Mouse (Mus musculus): Measurements from ENCODE around the gene Lin28a.
"Not testable (repeated sequence)": the region's sequence is repeated elsewhere in the genome, so short reads cannot be mapped to it uniquely, and the experiment has no call there.

Lin28a gene

DNA sequence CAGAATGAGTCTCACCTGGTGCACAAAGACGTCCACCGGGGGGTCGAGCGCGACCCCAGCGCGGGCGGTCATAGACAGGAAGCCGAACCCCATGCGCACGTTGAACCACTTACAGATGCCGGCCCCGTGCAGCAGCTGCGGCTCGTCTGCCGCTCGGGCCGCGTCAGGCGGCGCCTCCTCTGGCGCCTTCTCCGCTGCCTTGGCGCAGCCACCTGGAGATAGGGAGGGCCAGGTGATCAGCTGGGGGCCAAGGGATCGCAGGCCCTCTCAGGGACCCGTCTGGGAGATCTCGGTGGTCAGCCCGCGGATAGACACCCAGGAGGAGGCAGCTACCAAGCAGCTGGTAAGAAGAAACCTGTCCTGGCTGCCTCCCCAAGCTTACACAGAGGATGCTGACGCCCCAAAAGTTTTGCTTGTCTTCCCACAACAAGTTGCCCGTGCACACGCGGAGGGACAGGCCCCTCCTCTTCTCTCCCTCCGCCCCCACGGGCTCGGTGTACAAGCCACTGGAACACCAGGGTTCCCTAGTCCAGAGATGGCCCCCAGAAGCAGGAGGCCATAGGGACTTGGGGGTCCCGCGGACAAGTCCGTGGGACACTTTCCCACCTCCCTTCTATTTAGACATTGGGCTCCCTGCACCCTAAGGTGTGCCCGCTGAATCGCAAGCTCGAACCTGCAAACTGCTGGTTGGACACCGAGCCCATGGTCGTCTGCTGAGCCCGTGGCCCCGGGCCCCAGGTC, 433 bp downstream of the Lin28a start:
- no peak for DNase-seq (ENCODE audit: low spot score)

DNA sequence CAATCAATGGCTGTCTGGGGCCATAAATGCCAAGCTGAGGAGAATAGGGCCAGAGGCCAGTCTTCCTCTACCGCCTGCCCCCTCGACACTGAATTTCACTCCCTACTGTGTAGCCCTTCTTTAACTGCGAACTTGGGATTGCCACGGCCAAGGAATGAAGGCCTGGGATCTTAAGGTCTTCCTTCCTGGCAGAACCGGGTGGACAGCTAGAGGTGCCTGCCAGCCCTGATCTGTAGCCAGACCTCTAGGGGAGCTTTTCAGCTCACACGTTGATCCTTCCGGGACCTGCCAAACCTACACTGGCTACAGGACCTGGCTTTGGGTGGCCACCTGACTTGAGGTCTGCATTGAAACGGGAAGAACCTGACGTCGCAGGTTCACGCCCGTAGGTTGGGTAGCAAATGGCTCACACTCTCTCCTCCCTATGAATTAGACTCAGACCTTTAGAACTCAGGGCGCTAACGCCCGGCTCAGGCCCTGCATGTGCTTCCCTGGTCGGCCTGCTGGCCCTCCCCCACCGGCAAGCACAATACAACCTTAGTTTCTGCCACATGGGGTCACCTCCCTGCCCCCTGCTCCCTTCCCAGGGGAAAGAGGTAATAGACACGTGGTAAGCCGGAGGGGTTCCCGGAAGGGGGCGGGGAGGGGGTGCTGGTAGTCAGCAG, 1.3 kb downstream of the Lin28a start:
- no peak for DNase-seq (ENCODE audit: low spot score)

DNA sequence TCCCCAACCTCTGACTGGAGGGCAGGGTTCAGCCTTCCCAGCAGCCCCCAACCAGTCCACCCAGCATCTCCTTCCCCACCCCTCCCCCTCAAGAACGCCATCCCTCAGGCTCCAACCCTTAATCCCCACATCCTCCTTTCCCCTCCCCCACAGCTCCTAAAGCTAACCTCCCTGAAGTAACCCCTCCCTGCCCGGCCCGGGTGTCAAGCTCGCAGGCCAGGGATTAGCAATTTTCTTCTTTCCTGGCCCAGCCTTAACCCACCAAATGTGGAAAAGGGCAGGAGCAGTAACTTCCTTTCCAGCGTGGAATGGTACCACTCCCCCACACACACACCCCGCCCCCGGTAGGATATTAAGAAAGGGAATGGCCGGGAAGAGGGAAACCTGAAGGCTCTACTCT, 1.9 kb downstream of the Lin28a start:
- DNase-seq (ENCODE audit: low spot score): no peak

DNA sequence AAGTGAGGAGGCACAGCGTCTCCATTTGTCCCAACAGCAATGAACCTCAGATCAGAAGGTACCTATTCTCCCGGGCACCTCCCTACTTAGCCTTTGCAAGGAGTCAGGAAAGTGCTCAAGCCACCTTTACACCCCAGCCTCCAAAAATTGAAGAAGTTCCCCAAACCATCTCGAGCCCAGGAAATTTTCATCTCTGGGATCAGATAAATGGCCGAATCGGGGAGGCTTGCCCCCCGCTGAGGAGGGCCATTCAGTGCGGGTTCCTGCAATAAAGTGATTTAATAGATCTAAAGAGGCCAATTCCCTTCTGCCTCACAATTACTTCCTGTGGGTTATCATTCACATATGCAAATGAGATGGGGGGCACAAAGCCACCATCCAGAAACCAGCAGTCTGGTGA, 2.4 kb downstream of the Lin28a start:
- no peak for DNase-seq (ENCODE audit: low spot score)

DNA sequence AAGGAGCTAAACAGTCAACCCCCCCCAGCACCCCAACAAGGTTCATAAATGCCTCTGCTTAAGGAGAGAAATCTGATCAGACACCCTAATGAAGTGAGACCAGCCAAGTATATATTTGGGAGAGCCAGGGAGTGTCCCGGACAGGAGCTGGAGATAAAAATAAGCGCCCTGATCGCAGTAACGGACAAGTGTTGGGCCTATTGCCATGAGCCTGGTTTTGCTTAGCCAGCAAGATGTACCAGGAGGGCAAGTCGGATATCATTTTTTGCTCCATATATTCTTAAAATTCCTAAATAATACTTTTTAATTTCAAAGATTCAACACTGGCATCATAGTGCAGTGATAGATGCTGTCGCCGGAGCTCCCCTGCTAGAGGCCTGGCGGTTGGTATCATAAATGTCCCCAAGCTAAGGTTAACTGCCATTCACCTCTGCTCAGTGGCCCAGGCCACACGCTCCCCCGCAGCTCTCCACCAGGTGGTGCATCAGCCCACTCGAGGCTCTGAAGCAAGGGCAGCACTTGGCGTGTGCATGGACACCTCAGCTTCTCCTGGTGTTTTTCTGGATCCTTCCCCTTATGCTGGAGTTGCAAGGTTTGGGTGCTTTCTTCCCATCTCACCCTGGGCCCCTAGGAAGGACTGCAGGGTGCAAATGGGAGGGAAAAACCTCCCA, 5.6 kb downstream of the Lin28a start:
- no peak for DNase-seq (ENCODE audit: low spot score)

DNA sequence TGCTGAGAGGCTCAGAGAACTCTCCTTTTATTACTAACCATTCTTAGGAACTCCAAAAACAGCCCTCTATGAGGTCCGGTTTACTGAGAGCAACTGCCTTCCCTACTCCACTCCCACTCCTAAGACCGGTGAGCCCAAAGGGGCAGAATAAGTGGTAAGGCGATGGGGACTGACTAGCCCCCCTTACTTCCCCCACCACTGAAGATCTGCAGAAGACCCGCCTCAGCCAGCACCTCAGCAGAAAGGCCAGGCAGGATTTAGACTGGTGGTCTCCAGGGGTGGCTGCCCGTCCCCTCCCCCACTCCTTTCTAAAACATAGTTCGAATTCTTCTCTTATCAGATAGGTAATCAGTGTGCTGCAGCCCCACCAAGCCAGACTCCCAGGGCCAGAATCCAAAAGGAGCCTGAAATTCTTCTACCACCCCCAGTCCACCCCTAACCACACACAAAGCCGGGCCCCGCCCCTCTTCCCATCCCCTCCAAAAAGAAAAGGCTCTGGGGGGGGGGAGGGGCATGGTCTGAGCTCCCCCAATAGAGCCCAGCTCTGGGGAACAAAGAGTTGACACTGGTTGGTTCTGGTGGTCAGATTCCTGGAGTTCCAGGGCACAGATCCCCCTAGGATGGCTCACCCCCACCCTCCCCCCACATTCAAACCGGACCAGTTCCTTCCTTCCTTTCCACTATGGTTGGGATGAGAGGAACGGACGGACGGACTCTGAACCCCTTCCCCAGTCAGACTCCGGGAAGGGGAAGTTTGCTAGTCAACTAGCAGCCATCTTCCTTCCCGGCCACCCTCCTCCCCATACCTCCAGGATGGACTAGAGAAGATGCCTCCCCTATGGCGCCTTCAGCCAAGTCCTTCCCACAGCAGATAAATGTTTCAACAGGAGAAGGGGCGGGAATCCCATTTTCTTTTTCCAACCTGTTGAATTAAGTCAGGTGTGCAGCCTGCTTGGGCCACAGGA, 6.9 kb downstream of the Lin28a start:
- DNase-seq (ENCODE audit: low spot score): no peak

DNA sequence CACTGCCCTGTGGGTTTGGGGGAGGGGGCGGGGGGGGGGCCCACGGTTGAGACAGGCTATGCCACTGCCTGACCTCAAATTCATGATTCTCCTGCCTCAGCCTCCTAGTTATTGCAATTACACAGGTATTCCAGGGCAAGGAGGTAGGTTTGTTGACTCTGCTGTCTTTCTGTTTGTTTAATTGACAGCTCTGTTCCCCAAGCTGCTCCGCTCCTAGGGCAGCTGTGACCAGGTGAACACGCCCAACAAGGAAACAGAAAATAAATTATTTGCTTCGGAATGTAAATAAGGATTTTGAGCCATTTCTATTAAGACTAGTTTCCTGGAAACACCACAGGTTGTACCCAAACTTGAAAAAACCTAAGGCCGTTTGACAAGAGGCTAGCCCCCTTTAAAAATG, 8.9 kb downstream of the Lin28a start:
- no peak for DNase-seq (ENCODE audit: low spot score)

DNA sequence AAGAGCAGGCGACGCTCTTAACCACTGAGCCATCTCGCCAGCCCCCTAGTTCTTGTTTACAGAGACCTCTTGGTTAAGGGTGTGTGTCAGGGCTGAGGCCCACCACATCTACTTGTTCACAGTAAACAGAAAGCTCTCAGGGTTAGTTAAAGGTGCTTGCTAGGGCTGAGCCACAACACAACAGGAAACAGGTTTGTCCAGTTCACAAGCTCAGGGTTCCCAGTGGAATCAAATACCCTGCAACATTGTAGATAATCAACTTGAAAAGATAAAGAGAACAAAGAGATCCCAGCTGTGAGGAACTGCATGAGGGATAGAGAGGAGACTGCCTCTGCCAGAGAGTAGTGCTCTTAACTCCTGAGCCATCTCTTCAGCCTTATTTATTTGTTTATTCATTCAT, 11.8 kb downstream of the Lin28a start:
- DNase-seq (ENCODE audit: low spot score): no peak

DNA sequence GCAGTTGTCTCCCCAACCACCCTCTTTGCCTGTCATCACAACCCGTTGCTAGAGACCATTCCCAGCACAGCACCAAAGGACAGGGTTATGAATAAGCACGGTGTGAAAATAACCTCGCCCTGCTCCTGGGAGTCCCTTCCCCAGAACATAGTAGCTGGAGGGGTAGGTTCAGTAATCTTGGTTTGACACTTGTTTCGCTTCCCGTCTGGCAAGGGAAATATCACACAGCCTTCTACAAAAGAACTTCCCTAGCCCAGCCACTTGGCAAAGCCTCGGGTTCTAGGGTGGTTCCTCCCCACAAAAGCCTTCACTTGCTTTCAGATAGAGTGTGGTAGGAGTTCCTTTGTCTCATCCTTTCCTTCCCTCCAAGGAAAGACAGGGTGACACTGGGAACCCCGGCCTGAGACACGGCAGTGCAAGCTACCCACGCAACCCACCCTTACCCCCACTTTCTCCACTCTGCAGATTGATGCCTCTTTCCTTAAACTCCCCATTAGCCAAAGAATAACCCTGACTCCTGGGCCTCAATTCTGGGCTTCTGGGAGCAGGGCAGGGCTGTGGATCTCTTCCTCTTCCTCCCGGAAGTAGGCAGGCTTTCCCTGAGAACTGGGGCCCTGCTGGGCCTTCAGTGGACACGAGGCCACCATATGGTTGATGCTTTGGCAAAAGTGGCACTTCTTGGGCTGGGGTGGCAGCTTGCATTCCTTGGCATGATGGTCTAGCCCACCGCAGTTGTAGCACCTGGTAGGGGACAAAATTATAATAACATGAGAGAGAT, 12.9 kb downstream of the Lin28a start:
- DNase-seq (ENCODE audit: low spot score): no peak

DNA sequence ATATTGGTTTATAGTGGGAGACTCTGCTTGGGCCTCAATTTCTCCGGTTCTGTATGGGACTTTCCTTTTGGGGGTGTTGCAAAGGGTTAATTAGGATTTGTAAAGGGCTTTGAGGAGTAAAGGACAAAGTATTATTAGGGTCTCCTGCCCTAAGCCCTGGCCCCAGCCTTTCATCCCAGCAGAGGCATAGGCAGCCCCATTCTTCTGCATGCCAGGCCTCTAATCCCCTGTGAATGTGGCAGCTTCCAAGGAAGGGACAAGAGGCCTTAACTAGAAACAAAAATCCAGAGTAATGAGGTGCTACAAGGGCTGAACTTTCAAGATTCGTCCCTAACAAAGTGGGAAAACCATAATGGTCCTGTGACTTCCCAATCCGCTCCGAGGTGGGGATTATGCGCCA, 15.7 kb downstream of the Lin28a start:
- DNase-seq (ENCODE audit: low spot score): no peak

DNA sequence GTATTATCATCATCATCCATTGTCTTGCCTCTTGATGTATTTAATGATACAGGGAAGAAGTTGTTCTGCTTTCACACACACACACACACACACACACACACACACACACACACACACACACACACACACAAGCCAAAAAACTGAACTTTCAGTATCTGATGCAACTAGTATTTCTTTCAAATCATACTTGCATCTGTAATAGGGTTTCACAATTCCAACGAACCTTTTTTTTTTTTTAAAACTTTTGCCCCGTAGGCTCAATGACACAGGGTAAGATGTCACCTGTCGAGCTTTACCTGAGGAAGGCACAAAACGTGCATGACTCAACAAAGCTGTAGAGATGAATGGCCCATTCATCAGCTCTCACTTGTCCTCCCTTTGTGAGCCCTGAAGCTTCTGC, 16.4 kb downstream of the Lin28a start:
- DNase-seq (ENCODE audit: low spot score): no peak

DNA sequence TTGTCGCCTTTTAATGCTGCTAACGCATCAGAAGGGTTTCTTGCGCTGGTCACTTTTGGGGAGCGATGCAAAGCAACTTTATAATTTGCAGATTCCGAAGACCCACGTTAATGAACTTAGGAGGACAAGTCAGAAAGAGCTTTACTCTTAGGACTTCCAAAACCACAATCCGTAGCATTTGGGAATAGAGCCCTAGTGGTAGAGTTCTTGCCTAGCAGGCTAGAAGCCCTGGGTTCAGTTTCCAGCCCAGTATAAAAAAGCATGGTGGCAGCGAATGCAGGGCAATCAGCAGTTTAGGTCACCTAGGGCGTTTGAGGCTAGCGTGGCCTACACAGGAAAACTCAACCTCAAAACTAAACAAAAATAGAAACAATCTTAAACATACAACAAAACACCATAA, 16.9 kb downstream of the Lin28a start:
- DNase-seq (ENCODE audit: low spot score): no peak

DNA sequence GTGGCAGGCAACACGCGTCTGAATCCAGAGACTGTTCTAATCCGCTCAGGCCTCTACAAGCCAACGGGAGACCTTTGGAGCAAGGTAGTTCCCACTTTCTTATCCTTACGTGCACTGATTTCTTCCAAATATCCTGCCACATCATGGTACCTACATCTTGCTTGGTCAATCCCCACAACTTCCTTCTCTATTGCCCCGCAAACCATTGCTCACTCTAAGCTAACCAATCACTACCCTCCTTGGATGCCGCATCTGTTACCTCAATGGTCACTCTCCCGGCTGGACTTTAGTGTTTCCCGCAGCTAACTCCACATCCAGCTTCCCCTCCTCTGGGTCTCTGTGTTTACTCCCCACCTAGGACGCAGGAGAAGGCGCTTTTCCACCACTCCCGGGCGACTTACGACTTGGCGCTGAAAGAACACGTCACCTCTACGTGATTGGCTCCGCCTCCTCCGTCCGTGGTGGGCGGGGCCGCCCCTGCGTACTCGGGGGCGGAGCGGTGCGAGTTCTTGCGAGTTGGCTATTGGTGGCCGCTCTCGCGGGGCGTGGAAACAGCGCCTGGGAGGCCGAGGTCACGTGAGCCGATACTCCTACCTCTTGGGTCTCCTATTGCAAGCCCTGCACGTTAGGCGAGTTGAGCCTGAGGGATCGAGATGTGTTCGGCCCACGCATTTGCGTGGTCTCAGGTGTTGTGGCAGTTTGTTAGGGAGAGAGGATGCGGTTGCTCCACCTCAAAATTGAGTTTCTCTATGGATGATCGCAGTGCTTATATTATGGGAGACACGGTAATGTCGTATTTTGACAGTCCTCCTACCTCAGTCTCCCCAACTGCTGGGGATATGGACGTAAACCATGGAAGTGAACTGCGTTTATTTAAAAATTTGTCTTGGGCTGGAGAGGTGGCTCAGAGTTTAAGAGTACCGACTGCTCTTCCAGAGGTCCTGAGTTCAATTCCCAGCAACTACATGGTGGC, 17.9 kb downstream of the Lin28a start, which contains the start of gene Dhdds:
Dhdds (minus strand) TSS at position 453 of the 973 bp plus-strand sequence.
- DNase-seq (ENCODE audit: low spot score): peak; percentile 95

DNA sequence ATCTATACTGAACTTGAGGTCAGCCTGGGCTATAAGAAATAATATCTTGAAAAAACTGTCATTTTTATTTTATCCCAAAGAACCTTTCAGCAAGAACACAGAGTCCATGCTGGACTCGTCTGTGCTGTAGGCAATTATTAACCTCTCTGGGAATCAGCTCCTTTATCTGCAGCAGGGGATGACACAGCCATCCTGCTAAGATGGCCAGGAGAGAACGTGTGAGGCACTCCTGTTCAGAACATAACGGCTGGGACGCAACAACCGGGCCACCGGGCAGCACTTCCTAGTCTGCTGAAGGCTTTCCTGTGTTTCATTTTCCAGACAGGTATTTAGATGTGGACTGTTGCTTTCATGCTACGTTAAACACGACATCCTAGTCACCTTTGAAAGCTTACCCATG, 23.9 kb downstream of the Lin28a start:
- DNase-seq (ENCODE audit: low spot score): no peak

DNA sequence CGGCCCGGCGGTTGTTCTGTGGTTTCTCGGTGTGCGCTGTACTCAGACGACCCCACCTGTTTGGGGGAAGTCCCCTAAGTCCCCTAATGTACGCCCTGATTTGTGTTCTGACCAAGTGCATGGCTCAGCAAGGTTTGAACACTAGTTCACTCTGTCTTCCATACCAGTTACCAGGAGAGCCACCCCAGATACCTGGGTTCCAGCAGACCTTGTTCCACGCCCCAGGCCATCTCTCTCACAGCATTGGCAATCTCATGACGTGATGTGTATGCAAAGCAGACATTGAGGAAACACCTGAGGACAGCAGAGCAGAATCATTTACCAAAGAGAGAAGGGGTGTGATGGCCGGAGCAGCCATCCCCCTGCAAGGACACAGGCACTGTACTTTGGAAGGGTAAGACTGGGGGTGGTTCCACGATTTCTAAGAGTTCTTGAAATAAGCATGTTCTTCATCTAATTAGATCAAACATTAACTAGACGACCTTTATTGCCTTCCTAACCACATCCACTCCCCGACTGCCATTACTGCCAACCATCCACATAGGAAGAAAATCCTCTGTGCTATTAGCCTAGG, 27.5 kb downstream of the Lin28a start:
- no peak for DNase-seq (ENCODE audit: low spot score)

DNA sequence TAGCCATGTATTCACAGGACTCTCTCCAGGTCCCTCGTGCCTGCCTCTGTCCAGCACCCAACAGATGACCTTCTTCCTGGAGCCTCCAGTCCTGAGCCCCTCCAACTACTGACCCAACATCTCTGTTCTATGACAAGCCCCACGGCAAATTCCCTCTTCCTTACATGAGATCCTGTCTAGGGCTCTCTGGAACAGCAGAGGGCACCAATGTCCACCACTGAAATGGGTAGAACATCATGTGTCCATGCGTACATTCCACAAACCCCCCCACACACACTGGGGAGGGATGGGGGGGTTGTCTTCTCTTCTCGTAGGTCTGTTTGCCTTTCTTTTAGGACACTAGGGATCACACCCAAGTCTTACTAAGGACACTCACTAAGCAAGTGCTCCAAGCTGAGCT, 28.6 kb downstream of the Lin28a start:
- no peak for DNase-seq (ENCODE audit: low spot score)

DNA sequence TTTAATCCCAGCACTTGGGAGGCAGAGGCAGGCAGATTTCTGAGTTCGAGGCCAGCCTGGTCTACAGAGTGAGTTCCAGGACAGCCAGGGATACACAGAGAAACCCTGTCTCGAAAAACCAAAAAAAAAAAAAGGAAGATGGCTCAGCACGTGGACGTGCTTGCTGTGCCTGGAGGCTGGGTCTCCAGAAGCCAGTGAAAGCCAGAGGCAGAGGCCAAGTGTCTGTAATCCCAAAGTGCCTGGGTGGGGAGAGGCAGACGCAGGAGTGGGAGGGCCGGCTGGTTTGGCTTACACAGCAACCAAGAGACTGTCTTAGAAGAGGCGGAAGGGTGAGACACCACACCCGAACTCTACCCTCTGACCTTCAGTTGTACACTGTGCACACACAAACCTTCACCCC, 30.4 kb downstream of the Lin28a start:
- DNase-seq (ENCODE audit: low spot score): not testable (repeated sequence)

DNA sequence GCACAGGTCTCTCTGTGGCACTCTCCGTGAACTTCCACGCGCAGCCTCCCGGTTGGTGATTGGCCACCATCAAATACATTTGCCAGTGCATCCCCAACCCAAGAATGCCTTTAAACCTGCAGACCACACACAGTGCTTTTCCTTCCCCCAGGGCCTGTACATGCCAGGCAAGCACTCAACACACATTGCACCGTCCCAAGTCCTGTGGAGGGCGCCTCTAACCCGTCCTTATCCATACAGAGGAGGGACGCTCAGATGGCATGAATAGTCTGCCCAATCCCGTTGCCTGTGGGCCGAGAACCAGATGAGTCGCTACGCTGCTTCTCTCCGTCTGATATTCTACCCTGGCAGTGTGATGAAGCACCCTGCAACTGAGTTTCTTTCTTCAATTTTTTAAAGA, 35.7 kb downstream of the Lin28a start:
- DNase-seq (ENCODE audit: low spot score): no peak

DNA sequence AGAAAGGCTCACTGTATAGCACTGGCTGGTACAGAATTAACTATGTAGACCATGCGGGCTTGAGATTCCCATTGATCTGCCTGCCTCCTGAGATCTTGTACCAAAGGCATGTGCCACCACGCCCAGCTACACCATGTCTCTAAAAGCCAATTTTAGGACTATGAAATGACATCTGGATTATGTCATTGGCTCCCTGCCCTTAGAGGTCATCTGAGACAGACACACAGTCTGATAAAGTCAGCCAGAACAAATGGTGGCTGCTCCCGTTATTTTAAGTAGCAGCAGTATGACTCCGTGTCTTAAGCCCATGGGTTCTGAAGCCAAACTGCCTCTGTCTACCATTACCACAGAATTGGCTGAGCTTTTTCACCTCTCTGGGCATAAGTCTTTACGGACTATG, 38.1 kb downstream of the Lin28a start:
- DNase-seq (ENCODE audit: low spot score): no peak

Data from adipocyte (in vitro differentiated cells).